Mouse (Mus musculus): ENCODE results near the gene Mns1.
"Not testable (repeated sequence)": the region's sequence is repeated elsewhere in the genome, so short reads cannot be mapped to it uniquely, and the experiment has no call there.

The Mns1 gene

DNA sequence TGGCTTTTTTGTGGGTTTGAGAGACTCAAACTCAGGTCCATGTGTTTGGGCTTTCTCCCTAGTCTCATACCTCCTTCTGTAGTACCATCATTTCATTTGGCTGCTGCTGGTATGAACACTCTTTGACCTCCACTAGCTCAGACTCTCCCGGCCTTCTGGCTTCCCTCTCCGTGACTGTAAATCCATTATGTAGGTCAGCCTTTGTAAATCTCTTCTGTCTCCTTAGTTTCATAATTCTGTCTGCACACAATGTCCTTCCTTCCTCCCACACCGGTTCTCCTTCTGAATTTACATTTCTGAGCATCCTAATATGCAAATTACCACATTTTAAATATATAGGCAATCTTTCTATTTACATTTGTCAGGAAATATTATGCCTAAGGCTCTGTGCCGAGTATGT, 9.9 kb upstream of the Mns1 start:
- no peak for DNase-seq (ENCODE audit: low read depth)

DNA sequence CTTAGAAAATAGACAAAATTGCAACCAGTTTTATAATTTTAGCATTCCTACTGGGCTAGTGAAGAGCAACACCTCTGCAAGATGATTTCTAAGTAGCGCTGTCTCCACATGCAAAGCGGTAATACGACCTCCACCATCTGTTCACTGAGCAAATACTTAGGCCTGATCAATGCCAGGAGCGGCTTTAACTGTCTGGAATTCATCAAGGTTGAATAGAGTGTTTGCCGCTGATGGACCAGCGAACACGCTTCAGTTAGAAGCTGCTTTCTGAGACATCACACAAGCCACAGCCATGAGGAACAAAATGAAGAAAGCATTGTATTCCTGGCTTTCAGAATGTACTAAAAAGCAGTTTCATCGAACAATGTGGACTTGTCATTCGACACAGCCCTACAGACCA, 2.9 kb upstream of the Mns1 start:
- DNase-seq (ENCODE audit: low read depth): no peak

DNA sequence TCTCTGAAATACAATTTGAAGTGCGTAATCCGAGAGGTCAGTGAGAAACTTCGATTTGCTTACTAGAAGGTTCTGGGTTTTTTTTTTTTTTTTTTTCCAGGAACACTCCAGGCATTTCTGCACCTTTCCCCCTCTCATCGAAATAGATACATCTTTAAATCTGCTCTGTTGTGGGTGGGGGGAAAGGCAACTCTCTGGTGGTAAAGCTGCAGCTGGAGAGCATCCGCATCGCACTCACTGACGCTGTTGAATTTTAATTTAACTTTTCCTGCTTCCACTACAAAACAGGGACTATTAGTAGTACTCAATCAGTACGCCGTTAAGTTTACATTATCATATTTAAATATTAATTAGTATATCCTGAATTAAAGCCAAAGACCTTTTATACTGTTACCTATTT, 938 bp downstream of the Mns1 start:
- no peak for DNase-seq (ENCODE audit: low read depth)

DNA sequence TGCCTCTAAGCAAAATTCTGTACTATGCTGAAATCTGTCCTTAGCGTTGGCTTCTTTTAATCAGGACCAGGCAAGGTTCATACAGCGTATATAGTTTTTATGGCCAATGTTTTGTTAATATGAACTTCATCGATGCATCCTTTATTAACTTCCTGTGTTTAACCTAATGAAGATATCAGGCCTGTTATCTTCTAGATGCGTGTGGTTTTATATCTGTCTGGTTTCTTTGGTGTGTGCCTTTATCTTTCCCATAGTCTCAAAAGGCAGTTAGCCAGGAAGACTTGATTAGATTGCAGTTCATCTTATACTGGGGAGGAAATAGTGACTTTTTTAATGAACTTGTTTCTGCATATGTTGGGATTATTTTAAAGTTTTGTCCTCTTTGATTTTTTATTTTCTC, 2.5 kb downstream of the Mns1 start:
- peak; percentile 35 for DNase-seq (ENCODE audit: low read depth)

DNA sequence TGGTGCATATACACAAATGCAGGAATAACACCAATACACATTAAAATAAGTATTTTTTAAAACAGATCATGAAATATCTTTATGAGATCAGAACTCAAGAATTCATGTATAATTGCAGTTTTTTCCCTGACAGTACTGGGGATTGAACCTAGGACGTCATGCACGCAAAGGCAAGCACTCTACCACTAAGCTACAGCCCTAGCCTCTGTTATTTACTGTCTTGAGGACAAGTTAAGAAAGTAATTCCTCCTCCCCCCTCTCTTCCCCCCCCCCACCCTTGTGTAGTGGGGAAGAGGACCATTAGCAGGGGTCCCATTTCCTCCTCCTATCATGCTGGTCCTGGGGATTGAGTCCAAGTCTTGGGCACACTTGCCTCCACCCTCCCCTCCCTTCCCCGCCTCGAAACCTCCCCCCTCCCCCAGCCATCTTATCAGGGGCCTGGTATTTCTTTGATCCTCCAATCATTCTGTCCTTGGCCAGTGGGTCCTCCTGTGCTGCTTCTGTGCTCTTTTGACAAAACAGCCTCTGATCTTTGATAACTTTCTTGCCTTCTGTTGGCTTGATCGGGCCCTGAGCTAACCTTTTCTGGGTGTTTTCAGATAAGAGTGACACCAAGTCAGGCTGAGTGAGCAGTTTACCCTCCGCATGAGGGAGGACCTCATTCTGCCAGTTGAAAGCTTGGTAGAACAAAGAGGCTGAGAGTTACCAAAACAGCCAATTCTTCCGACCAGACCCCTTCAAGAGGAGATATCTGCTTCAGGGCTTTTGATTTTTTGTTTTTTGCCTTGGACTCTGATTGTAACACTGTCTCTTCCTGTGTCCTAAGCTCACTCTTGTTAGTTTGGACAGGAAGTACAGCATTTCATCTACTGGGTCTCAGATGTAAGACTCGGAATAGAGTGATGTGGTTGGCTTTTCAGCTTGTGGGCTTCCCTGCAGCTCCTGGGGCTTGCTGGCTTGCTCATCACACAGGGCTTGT, 3.4 kb downstream of the Mns1 start:
- DNase-seq (ENCODE audit: low read depth): peak; percentile 42

DNA sequence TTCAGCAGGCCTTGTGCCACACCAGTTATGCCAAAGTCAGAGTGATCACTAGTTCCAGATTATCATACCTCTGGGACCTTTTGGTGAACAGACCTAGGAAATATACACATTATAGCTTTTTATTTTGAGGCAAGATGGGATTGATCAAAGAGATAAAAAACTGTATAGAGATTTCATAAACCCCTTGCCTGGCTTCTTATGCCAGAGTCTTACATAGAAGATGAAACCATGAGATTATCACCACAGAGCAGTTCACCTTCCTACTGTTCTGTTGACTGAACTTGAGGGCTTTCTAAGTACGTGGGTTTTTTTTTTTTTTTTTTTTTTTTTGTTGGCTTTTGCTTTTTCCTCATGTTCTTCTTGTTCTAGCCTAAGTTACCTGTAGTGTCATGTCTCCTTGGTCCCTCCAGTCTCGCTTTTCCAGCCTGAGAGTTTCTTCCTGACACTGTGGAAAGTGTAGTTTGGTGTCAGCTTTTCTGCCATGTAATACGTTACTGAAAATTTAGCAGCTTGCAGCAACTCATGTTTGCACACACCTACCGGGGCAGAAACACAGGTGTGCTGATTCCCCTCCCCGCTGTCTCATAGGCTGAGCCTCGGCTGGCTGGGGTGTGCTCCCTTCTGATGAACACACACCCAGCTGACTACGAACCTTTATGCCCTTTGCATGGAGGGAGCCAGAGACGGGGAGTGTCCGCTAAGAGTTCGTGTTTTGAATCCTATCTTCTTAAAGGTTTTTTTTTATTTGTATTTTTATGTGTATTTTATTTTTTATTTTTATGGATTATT, 4.3 kb downstream of the Mns1 start:
- DNase-seq (ENCODE audit: low read depth): no peak

DNA sequence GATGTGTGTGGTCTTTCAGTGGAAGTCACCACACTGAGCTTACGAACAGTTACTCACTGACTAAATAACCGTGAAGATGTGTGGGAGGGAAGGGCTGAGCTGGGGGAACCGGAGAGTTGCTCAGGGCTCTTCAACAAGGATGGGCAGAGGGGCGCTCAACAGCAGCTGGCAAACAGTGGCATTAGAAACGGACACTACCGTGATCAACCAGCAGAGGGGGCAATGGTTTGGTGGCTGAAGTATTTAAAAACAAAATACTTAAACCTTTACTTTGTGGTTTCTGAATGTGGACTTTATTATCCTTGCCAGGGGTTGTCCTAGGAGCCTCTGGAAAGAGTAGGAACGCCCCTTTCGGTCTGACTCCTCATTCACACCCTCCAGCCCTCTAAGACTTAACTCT, 10.2 kb downstream of the Mns1 start:
- DNase-seq (ENCODE audit: low read depth): peak; percentile 86

DNA sequence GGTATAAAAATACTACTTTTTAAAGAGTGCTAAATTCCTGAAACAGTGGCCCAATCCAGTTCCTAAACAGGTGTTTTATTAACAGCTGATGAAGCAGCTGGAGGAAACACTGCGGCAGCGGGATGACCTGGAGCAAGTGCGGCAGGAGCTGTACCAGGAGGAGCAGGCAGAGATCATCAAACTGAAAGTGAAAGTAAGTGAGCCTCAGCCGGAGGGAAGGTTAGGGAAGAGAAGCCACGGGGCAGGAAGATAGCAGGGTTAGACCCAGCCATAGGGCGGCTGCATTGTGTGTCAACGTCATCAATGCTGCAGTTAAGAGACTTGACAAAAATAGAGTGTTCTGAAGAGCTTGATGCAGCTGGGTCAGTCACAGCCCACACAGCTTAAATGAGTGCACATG, 11.6 kb downstream of the Mns1 start:
- DNase-seq (ENCODE audit: low read depth): peak; percentile 87

DNA sequence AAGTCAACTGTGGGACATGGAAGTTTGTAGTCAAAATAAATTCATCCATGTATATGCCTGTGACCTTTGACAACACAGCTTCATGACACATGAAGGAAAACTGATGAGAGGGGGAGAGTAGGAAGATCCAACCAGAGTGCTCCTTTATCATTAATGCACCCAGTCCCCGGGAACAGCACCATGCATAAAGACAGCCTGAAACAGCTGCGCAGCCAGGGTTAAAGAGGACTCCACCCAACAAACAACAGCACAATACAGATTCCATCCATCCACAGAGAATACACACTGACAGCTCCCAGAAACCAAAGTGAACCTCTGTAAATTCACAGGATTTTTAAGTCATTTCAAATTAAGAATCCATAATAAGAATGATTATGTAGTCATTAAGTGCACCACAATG, 12.0 kb downstream of the Mns1 start:
- no peak for DNase-seq (ENCODE audit: low read depth)

DNA sequence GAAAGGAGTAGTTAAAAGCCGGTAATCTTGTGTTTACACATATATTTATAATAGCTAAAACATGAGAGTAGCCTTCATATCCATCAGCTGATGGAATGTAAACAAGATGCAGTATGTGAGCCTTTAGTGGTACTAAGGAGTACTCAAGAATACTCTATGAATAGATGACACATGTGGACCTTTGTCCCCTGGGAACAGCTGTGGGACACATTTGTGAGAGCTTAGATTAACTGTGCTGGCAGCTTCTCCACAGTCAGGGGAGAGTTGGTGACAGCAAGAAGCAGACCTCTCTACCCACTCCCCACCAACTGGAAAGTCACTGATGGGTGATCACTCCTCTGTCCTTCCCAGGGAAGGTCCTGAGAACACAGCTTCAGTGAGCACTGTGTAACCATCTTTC, 12.6 kb downstream of the Mns1 start:
- DNase-seq (ENCODE audit: low read depth): no peak

DNA sequence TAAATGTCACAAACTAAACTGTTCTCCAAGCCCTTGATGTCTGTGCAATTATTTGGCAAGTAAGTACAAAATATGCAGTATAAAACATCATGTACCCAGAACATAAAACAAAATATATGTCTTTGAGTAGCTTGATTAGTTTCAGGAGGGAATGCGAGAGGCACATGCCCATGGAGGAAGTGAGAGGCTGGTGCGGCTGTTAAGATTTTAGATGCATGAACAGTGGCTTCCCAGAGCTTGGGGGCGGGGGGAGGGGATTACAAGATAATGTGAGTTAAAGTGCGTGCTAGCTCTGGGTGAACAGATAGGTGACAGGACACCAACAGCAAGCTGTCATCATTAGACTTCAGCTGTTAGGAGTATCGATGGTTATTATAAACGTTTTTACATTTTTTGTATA, 13.3 kb downstream of the Mns1 start:
- no peak for DNase-seq (ENCODE audit: low read depth)

DNA sequence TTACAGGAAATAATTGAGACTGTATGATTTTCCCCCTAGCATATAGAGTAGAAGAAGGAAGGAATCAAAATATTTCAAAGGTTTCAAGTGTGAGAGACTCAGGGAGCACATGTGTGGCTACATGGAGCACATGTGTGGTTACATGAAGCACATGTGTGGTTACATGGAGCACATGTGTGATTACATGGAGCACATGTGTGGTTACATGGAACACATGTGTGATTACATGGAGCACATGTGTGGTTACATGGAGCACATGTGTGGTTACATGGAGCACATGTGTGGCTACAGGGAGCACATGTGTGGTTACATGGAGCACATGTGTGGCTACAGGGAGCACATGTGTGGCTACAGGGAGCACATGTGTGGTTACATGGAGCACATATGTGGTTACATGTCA, 16.5 kb downstream of the Mns1 start:
- DNase-seq (ENCODE audit: low read depth): not testable (repeated sequence)

DNA sequence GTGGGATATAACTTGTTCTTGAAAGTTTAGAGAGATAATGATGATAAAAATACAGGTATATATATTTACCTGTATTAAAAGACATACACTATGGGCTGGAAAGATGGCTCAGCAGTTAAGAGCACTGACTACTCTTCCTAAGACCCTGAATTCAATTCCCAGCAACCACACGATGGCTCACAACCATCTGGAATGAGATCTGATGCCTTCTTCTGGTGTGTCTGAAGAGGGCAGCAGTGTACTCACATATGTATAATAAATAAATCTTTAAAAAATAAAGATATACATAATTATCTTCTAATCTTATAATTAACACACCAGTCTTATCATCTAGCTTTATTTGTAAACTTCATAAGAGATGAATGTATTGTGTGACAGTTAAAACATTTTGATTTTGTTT, 18.6 kb downstream of the Mns1 start:
- DNase-seq (ENCODE audit: low read depth): no peak

DNA sequence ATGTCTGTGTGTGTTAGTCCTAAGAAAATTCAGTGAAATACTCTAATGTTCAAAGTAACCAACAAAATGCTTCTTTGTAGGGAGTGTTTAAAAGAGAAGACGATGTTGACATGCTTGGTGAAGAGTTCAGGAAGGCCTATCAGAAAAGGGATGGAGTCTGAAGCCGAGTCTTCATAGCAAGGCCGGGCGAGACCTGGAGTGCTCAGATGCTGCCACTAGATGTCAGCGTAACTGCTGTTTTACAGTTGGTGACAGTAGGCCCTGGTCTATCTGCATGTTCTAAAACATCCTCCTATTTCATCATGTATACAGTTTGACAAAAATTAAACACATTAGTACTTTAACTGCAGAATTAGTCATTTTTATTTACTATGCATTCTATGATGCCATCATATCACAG, 20.4 kb downstream of the Mns1 start:
- peak; percentile 80 for DNase-seq (ENCODE audit: low read depth)

DNA sequence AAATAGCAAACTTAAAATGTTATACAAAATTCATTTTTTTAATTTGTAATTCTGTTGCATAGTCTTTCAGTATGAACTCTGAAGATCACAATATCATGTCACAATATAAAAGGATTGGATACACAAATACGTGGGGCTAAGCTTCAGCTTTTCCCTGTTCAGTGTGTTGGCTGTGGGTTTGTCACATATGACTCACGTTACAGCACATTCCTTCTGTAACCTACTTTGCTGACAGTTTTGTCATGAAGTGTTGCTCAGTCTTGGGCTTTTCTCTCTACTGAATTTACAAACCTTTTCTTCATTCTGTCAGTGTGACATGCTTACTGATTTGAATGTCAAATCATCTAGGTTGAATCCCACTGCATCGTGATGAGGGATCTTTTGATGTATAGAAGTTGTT, 21.9 kb downstream of the Mns1 start:
- DNase-seq (ENCODE audit: low read depth): no peak

DNA sequence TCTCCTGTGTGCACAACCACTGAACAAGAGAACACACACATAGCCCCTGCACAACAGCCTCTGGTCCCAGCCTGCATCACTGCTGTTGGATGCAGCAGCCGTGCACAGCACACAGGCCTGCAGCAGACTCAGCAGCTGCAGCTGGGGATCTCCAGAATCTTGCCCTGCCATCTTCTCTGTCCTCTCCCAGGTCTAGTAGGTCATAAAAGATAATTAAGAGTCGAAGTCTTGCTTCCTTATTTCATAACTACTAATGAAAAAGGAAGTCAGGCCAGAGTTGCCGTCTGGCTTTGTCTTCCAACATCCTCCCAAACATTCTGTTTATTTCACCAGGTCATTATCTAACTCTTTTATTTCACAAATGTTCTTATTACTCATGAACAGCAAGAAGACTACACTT, 23.0 kb downstream of the Mns1 start:
- no peak for DNase-seq (ENCODE audit: low read depth)

DNA sequence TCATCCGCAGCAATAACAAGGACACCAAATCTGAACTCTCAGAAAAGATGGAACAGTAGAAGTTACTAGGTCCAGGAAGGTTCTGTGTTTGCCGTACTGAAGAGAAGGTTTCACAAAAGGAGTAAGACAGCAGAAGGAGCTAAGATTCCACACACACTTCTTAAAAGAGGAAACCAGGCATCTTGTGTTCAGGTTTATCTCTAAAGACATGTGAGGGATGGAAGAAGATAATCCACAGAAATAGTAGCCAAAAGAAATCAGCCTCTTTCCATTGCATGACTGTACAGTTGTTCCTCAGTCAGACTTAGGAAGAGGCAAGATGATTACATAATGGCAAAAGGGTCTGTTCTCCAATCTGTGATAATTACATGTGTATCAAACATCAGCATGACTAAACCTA, 24.6 kb downstream of the Mns1 start:
- no peak for DNase-seq (ENCODE audit: low read depth)

DNA sequence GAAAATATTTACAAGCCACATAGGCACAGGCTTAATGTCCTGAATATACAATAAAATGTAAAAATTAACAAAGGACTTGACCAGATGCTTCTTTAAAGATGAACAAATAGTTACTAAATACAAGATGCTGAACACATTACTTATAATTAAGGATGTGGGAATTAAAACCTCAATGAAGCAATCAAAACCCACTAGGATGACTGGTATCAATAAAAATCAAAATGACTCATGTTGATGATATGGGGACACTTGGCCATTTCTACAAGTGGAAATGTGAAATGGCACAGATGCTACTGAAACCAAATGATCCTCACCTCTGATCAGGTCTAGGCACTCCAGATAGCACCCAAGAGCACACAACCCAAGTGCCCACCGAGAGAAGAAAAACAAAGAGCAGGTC, 27.0 kb downstream of the Mns1 start:
- DNase-seq (ENCODE audit: low read depth): no peak

DNA sequence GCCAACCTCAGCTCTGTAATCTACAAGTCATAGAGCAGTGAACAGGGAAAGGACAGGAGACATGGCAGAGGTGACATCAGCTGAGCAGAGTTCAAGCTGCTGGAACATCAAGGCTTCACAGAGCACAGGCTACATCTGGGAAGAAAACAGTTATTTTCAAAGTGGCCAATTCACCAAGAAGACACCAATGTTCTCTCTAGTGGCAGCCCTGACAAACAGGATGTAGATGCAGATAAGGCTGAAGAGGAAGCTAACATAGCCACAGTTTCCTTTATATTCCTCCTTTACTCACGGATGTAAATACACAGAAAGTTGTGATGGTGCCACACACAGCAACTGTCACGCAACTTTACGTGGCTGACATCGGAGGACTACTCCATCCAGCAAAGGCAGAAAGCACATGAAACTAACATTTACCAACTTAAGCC, 28.0 kb downstream of the Mns1 start:
- DNase-seq (ENCODE audit: low read depth): peak; percentile 78

DNA sequence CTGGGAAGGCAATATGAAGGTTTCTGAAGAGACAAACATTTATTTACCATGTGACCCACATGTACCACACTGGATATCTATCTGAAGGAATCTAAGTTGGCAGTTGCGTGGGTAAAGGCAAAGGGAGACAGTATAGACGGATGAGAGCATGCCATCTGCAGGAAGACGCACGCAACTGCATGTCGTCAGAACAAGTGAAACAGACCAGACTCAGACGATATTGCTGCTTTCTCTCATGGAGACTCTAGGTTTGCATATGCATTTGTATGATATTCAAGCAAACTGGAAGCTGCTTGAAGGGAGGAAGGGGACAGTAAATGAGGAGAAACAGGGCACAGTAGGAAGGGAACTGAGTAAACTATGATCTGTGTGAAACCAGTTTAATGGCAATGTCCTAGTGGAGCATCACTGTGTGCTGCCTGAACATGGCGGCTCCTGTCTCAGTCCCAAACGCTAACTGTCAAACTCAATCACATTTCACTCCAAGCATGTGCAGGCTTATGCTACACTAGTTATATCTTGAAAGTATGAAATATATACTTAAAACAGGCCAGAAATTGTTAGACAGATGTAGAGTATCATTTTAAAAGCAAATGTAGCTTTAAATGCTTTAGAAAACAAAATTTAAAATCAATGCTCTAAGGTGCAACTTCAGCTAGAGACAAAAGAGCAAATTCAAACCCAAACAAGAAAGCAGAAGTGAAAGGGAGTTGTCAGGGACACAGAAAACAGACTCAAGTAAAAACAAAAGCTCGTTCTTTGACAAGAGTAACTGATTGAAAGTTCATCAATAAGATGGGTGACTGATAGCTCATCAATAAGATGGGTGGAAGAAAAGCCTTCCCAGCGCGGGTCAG, 30.0 kb downstream of the Mns1 start:
- peak; percentile 79 for DNase-seq (ENCODE audit: low read depth)

DNA sequence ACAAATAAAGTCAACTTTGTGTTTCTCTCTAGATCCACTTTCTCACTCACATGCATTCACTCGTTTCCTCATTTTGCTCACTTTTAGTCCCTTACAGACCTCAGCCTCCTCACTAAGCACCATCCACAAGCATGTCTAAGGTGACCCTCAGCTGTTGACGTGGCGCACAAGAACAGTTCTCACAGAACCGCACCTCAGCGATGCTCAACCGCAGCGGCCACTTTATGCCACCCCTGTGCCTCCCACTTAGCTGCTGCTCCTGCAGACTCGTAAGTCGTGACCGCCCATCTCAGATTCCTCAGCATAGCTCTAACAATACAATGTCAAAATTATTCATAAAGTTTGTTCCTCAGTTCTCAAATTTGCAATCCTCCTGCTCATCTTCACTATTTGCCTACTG, 30.8 kb downstream of the Mns1 start:
- DNase-seq (ENCODE audit: low read depth): no peak

DNA sequence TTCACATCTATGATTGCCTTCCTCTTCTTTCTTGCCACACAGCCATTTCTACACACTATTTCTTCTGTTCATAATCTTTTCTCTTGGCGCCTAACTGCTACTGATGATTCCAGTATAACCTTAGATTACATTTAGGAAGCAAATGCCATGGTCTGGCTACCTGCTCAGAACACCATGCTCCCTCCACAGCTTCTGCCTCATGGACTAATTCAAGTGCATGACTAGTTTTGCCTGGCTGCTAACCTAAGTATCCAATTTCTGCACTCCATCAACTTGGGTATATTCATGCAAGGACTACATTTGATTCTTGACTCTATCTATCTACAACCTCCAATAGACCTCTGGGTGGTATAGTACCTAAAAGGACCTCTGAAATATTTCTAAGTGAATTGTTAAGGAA, 32.0 kb downstream of the Mns1 start:
- no peak for DNase-seq (ENCODE audit: low read depth)

Data from induced T-regulatory cell, adult 2 months (primary cell).